Mouse (Mus musculus): ENCODE results near the gene Lmln.

DNA sequence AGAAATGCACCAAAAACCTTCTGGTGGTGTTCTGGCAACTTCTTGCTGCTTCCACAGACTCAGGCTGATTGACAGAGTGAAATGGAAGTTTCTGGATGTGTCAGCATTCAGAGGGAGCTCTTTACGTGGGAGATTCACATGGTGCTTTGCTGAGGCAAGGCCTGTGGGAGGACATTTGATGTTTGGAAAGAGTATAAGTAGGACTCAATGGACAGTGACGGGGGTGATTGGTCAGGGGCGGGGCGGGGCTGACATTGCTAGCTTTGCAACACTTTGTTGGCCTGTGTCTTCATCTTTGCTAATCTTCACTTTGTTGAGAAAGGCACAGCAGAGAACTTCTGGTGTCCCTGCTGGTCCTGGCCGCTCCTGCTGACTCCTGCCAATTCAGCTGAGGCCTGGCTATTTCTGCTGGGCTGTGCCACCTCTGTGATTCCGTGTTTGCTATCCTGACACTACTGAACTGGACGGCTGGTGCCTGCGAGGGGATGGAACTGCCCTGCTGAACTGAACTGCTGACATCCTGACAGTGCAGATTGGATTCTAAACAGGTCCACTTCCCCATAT, 107.2 kb downstream of the Lmln start:
- TF ChIP-seq POLR2A (IDR thresholded peaks at IDR 0.05; ENCODE audit: low read depth, low read length): no peak
- no peak for TF ChIP-seq CTCF (IDR thresholded peaks at IDR 0.05; ENCODE audit: extremely low read depth, insufficient read length, insufficient replicate concordance, low read depth, low read length)

All from small intestine, adult 2 months (tissue).